Mouse (Mus musculus): ENCODE measurements around the gene Palld. TPM values are rescaled to one million over a fixed set of nuclear protein-coding genes. Genes with fewer than 3 reads are reported as not detected.

Palld gene
- 100 to 1,000 TPM; 148 to 150 TPM for total RNA-seq (2021)
- long read RNA-seq, experiment 1, full-length matches to known transcripts = 31 of 148 reads
- long read RNA-seq, experiment 1, partial matches to known transcripts = 72 of 148 reads
- long read RNA-seq, experiment 1, other reads (novel, unspliced or antisense) = 45 of 148 reads
- long read RNA-seq, experiment 2, full-length matches to known transcripts = 27 of 120 reads
- long read RNA-seq, experiment 2, partial matches to known transcripts = 67 of 120 reads
- long read RNA-seq, experiment 2, other reads (novel, unspliced or antisense) = 26 of 120 reads

GRCm38 (mm10) chr8:61902521-61902920, at the start of gene Palld:
Gene Palld (minus strand): TSS chr8:61902690.
- DNase-seq = no peak

GRCm38 (mm10) chr8:61937576-61937975, 35.1 kb upstream of the Palld start:
- DNase-seq = no peak

- no peak for DNase-seq
Observed at GRCm38 (mm10) chr8:61933243-61933642, 30.8 kb upstream of the Palld start.

- DNase-seq = peak; percentile 82
Observed at GRCm38 (mm10) chr8:61927777-61928494, 25.4 kb upstream of the Palld start, which contains the start of gene Ddx60. Gene Ddx60 (plus strand): TSS chr8:61928087.

- DNase-seq = no peak
Observed at GRCm38 (mm10) chr8:61924518-61924917, 22.0 kb upstream of the Palld start.

GRCm38 (mm10) chr8:61921454-61922054, 19.1 kb upstream of the Palld start:
- DNase-seq = no peak

GRCm38 (mm10) chr8:61920389-61920788, 17.9 kb upstream of the Palld start:
- no peak for DNase-seq

GRCm38 (mm10) chr8:61919145-61919788, 16.8 kb upstream of the Palld start:
- DNase-seq = no peak

- DNase-seq = no peak
Observed at GRCm38 (mm10) chr8:61917287-61917686, 14.8 kb upstream of the Palld start.

GRCm38 (mm10) chr8:61913957-61914356, 11.5 kb upstream of the Palld start:
- DNase-seq = no peak

- no peak for DNase-seq
Observed at GRCm38 (mm10) chr8:61912817-61913216, 10.3 kb upstream of the Palld start.

- no peak for DNase-seq
Observed at GRCm38 (mm10) chr8:61909313-61909712, 6.8 kb upstream of the Palld start.

- peak; percentile 74 for DNase-seq
Observed at GRCm38 (mm10) chr8:61908303-61909215, 6.1 kb upstream of the Palld start.

- no peak for DNase-seq
Observed at GRCm38 (mm10) chr8:61901028-61901717, 1.3 kb downstream of the Palld start.

- DNase-seq = no peak
Observed at GRCm38 (mm10) chr8:61897402-61897801, 5.1 kb downstream of the Palld start.

- no peak for DNase-seq
Observed at GRCm38 (mm10) chr8:61896742-61897141, 5.7 kb downstream of the Palld start.

- peak; percentile 48 for DNase-seq
Observed at GRCm38 (mm10) chr8:61894062-61894461, 8.4 kb downstream of the Palld start.

- no peak for DNase-seq
Observed at GRCm38 (mm10) chr8:61877607-61878006, 24.9 kb downstream of the Palld start.

- DNase-seq = peak; percentile 48
Observed at GRCm38 (mm10) chr8:61875290-61875689, 27.2 kb downstream of the Palld start.

GRCm38 (mm10) chr8:61873994-61874393, 28.5 kb downstream of the Palld start:
- DNase-seq = no peak

GRCm38 (mm10) chr8:61868481-61868880, 34.0 kb downstream of the Palld start:
- DNase-seq = no peak

Data from gastrocnemius, postnatal 10 days (tissue).